Mouse (Mus musculus): ENCODE data around the gene Srebf2.
"Not testable (repeated sequence)": the region's sequence is repeated elsewhere in the genome, so short reads cannot be mapped to it uniquely, and the experiment has no call there.

Srebf2 gene

DNA sequence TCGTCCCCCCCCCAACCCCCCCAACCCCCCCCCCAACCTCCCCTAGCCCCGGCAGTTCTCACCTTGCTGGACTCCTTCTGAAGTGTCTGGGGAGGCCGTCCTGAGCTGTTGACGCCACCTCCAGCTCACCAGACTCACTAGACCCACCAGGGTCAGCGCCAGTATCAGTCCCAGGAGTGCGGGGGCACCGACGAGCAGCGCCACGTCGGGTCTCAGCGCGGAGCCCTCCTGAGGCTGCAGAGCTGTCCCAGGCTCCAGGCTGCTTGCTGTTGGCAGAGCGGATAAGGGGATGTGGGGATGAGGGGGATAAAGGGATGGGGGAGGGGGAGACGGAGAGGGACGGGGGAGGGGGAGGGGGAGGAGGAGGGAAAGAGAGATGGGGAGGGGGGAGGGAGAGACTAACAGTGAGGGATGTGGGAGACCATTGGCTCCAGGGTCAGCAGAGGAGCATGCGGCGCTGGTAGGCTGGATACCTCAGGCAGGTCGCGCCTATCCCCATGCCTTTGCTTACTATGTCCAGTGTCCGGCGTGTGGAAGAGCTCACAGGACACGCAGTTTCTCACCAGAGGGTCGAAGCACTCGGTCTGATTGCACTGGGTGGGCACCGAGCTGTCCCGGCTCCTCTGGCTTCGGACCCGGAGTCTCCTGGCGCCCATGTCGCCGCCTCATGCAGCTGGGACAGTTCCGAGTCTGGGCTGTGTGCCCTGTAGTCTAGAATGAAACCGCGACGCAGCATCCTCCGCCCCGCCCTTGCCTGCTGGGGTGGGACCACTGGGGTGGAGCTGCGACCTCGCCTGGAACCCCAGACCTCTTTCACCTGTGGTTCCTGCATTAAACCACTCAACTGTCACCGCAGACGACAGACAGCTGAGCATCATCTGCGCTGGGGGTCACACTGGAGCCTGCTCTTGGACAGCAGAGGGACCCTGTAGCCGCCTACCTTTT lies 76.9 kb downstream of the Srebf2 start, which contains the start of gene Tnfrsf13c:
Gene Tnfrsf13c, minus strand, starts transcription at position 713 of the 945 bp plus-strand sequence.
- DNase-seq (ENCODE audit: low read depth, low spot score) = no peak

DNA sequence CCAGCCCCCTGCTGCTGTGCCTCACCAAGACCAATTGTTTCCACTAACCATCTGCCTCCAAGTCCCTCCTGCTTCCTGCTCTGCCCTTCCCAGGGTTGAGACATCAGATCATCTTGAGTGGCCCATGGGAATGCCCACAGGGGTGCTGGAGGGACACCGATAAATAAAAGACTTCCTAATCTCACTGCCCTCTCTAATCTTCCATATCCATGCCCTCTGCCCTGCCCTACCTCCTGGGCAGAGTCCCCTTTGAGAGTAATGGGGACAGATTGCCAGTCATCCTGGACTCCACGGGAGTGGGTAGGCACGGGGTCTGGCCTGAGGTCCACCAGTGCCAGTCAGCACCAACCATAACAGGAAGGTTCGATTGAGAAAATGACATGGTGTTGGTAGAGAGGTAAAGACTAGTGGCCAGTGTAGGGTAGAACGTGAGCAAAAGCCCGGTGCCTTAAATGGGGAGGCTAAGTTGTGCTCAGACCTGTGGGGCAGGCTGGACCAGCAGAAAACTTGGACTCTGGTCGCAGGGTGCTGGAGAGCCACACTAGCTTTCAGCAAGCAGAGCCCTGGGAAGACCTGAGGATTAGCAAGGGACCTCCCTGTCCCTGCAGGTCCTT lies 77.7 kb downstream of the Srebf2 start:
- no peak for DNase-seq (ENCODE audit: low read depth, low spot score)

- DNase-seq (ENCODE audit: low read depth, low spot score) = no peak
Measured at GRCm38 (mm10) chr15:82225769-82226168, 78.8 kb downstream of the Srebf2 start.

- DNase-seq (ENCODE audit: low read depth, low spot score) = no peak
Measured at GRCm38 (mm10) chr15:82229542-82230045, 82.6 kb downstream of the Srebf2 start.

GRCm38 (mm10) chr15:82230098-82230611 lies 83.2 kb downstream of the Srebf2 start:
- no peak for DNase-seq (ENCODE audit: low read depth, low spot score)

DNA sequence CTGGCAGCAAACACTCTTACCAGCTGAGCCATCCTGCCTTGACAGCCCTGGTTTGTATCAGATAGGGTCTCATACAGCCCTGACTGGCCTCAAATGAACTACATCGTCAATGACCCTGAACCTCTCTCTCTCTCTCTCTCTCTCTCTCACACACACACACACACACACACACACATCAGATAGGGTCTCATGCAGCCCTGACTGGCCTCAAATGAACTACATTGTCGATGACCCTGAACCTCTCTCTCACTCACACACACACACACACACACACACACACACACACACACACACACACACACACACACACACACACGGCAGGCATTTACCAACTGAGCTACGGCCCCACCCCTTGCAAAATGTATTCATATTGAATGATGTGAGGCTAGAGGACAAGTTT lies 84.1 kb downstream of the Srebf2 start:
- no peak for DNase-seq (ENCODE audit: low read depth, low spot score)

- DNase-seq (ENCODE audit: low read depth, low spot score) = no peak
Measured at GRCm38 (mm10) chr15:82231591-82232378, 84.8 kb downstream of the Srebf2 start.

DNA sequence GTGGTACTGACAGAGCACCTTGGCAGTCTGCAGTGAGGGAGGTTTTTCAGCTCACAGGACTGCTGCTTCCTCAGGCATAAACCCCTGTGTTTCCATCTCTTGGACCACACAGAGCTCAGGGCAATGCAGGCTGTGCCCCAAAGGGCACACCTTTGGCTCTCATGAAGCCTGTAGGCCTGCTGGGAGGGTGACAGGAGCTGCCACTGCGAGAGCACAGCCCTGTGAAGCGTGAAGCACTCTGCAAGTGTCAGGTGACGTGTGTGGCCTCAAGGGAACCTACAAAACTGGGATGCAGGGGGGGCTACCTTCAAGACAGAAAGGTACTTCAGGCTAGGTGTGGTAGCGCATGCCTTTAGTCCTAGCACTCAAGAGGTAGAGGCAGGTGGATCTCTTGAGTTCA lies 85.7 kb downstream of the Srebf2 start:
- DNase-seq (ENCODE audit: low read depth, low spot score) = no peak

DNA sequence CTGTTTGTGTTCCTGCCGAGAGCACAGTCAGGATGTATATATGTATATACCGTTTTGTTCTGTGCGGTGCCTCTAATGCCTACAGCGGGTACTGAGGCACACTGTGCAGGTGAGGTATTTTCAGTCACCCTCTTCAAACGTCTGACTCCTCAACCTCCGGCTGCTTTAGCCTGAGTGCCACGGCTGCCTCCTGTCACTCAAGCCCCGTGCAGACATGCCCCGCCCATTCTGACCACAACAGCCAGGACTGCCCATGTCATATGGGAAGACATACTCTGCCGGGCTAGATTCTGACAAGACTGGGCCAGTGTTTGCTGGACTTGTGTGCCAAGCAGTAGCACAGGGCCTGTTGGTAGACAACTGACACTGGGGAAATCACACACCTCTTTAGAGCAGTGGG lies 88.7 kb downstream of the Srebf2 start:
- no peak for DNase-seq (ENCODE audit: low read depth, low spot score)

DNA sequence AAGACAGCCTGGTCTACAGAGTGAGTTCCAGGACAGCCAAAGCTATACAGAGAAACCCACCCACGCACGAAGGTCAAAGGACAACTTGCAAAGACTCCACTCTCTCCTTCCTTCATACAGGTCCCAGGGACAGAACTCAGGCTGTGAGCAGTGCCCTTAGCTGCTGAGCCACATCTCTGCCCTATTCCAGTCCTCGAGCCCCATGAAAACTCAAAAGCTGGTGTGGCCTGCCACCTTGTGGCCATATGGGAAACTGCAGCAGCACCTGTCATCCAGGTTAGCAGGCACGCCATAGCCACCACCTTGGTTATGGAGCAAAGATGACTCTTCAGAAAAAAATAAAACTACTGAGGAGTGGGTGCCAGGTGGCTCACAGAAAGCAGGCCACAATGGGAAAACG lies 89.6 kb downstream of the Srebf2 start:
- peak; percentile 80 for DNase-seq (ENCODE audit: low read depth, low spot score)

GRCm38 (mm10) chr15:82243311-82243710 lies 96.3 kb downstream of the Srebf2 start:
- DNase-seq (ENCODE audit: low read depth, low spot score) = no peak

DNA sequence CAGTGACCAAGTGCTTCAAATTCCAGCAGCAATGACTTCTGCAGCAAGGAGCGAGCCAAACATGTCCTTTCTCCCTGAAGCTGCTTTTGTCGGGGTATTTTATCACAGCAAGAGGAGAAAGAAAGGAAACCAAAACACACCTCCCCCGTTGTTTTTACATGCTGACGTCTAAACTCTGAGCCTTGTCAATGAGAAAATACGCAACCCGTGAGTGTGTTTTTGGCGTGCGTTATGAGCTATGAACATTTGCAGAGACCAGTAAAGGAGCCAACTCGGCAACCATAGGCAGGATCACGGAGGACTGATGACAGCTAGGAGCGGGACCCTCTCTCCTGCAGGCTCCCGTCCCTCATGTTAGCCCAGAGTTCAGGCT lies 96.7 kb downstream of the Srebf2 start:
- no peak for DNase-seq (ENCODE audit: low read depth, low spot score)

DNA sequence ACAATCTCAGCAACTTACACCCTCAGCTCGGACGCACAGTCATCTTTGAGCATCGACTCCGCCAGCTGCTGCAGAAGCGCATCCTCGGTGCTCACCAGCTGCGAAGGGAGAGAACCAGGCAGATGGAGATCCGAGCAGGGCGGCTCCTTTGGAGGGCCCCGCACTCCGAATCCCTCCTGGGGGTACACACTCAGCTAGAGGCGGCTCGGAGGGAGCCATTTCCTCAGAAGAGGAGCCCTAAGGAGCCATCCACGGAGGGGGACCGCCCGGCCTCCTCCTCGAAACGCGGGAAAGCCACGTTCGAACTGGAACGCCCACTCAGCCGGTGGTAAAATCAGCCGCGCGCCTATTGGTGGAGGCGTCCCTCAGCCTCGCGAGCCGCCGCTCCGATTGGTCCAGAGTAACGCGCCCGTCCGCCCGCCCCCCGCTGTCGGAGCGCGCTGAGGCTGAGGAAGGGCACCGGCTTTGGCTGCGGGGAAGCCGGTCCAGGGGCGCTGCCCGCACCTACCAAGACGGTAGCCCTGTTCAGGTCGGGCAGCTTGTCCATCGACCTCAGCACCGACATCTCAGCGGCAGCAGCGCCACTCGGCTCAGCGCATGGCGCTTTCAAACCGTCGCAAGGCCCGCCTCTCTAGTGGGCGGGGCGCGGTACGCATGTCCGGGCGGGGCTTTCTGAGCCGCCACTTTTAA lies 97.3 kb downstream of the Srebf2 start, which contains the start of gene Cenpm:
Gene Cenpm, minus strand, starts transcription at position 634 of the 690 bp plus-strand sequence.
- DNase-seq (ENCODE audit: low read depth, low spot score) = peak; percentile 86

GRCm38 (mm10) chr15:82244805-82245161 lies 97.8 kb downstream of the Srebf2 start:
- DNase-seq (ENCODE audit: low read depth, low spot score) = not testable (repeated sequence)

DNA sequence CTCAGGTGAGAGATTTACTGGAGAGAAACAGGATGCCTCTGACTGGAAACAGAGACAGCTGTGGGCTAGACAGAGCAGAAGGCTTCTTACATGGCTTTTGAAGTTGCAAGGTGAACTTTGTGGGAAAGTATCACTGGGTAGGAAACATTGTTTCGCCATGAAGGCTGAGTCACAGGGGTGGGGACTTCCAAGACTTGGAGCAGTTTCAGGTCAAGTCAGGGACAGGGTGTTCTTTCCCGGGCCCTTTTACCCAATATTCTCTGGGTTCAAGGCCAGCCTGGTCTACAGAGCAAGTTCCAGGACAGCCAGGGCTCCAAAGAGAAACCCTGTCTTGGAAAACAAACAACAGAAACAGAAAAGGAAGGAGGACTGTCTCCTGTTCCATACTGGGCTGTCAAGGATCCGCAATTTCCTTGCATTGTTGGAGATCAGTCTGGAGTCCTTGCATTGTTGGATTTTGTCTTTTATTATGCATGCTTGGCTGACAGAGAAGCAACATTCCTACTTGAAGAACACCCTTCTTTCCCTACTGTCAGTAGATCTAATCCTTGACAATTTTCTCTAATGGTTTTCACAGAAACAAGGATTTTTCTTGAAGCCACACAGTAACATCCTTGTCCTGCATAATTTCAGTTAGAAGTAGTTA lies 100.3 kb downstream of the Srebf2 start:
- DNase-seq (ENCODE audit: low read depth, low spot score) = no peak

DNA sequence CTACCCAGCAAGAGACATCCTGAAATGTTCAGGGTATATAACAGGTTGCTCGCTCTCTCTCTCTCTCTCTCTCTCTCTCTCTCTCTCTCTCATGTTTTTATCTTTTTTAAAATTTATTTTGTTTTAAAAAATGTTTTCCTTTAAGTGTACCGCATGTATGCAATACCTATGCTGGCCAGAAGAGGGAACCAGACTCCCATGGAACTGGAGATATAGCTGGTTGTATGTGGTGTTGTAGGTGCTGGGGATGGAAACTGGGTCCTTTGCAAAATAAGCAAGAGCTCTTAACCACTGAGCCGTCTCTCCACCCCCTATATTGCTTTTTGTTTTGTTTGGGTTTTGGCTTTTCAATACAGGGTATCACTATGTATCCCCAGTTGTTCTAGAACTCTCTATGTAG lies 104.6 kb downstream of the Srebf2 start:
- DNase-seq (ENCODE audit: low read depth, low spot score) = no peak

DNA sequence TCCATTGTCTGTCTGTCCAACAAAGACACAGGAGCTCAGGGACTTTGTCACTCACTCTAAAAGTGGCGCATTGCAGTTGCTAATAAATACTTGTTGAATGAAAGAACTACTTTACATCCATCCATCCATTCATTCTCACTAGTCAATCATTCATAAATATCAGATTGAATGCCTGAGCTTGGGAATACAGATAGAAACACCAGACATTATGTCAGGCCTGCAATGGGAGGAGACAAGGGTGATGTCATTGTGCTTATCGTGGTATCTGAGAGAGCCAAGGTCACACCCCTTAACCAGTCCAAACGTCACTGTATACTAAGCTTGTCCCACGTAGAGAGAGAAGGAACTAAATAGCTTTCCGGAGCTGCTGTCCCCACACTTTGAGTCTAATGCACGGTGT lies 105.1 kb downstream of the Srebf2 start, which contains the start of gene 1500009C09Rik:
Gene 1500009C09Rik, plus strand, starts transcription at position 301 of the 400 bp plus-strand sequence.
- no peak for DNase-seq (ENCODE audit: low read depth, low spot score)
